Mouse (Mus musculus): Measurements from ENCODE around the gene Mdm2.

Gene Mdm2

DNA sequence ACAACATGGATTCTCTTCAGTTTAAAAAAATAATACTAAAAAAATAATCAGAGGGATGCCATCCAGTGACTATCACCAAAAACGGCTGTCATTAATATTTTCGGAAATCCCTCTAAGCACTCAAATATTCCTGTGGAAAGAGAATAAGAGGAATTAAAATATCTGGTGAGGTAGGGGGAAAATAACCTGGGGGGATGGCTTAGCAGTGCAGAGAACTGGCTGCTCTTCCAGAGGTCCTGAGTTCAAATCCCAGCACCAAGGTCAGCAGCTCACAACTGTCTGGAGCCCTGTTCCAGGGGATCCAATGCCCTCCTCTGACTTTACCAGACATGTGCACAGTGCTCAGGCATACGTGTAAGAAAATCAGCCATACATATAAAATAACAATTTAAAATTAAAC is 44.2 kb downstream of the Mdm2 start:
- peaks cover 8% of the 10 kb centered on the region for H3K36me3 ChIP-seq (ENCODE audit: control insufficient read depth, insufficient read depth, low read length, poor library complexity, severe bottlenecking)
- DNase-seq (ENCODE audit: low read depth, low spot score): no peak

DNA sequence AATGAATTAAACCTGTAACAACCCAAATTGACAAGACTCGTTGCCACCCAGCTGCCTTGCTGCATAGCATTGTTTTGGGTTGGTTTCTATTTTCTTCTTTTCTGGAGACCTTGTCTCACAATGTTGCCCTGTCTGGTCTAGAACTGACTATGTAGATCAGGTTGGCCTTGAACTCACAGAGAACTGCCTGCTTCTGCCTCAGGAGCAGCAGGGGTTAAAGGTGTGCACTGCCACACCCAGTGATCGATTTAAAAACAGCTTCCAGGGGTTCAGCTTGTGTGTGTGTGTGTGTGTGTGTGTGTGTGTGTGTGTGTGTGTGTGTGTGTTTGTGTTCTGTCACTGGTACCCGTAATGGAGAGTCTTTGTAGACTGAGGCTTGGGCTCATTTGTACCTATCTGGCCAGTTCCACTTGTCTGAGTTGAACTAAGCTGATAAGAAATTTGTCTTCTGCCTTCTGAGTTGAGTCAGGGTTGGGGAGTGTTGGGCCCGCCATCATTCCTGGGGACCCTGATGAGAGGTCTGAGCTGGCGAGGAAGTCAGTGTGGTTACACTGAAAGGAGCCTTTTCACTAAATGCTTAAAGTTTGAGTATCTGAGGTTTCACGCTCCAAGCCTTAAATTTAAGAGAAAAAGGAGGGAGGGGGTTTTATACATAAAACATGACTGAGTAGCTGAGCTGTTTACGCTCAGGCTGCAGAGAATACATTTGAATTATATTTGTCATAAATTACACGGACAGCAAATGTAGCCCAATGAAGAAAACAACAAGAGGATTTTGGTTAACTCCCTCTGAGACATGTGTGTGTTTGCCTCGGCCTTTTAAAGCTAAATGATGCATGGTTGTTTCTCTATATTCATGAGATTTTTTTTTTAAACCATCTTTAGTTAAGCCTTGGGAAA is 44.9 kb downstream of the Mdm2 start:
- H3K36me3 ChIP-seq (ENCODE audit: control insufficient read depth, insufficient read depth, low read length, poor library complexity, severe bottlenecking): peaks cover 6% of the 10 kb centered on the region
- no peak for DNase-seq (ENCODE audit: low read depth, low spot score)
- H3K27me3 ChIP-seq (ENCODE audit: control insufficient read depth, insufficient read depth, low read length, poor library complexity, severe bottlenecking): no peaks in the 10 kb centered on the region

More for the DNA sequence above, 44.2 kb downstream of the Mdm2 start:
- no peaks in the 10 kb centered on the region for H3K27me3 ChIP-seq (ENCODE audit: control insufficient read depth, insufficient read depth, low read length, poor library complexity, severe bottlenecking)

DNA sequence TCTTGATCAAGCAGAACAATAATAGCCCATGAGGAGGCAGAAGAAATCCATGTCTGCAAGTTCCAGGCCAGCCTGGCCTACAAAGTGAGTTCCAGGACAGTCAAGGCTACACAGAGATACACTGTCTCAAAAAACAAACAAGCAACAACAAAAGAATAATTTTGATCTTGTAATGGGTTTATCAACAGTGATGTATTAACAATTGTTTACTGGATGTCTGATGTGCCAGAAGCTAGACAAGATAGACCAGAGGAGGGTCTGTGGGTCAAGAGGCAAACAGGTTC is 45.7 kb downstream of the Mdm2 start:
- no peak for DNase-seq (ENCODE audit: low read depth, low spot score)
- Histone ChIP-seq H3K27me3 (ENCODE audit: control insufficient read depth, insufficient read depth, low read length, poor library complexity, severe bottlenecking) (no peaks in the 10 kb centered on the region), H3K36me3 (ENCODE audit: control insufficient read depth, insufficient read depth, low read length, poor library complexity, severe bottlenecking) (peaks cover 6% of the 10 kb centered on the region)

DNA sequence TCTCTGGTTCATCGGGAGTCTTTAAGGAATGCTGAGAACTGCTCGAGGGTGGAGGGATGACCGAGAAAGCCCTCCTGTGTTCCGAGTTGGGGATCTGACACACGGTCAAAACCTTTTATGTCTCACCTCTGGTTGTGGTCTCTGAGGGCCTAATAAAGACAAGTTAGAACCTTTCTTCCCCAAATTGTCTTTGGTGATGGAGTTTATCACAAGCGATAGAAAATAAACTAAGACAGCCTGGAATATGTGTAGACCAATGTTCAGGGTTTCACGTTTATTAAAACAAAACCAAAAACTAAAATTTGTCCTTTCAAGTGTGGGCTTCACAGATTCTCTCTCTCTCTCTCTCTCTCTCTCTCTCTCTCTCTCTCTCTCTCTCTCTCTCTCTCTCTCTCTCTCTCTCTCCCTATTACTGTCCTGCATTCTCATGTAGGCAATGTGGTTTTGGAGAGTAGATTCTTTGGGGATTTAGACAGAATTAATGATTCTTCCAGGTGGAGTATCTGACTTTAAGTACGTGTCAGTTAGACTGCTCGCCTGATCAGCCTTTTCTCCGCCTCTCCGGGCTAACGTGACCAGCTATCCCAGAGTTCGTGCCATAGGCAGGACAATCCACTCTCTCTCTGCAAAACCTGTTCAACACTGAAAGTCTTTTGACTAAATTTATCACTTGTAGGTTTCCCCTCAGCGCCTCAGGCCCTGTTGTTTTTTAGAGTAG is 46.2 kb downstream of the Mdm2 start:
- Histone ChIP-seq H3K27me3 (ENCODE audit: control insufficient read depth, insufficient read depth, low read length, poor library complexity, severe bottlenecking) (no peaks in the 10 kb centered on the region), H3K36me3 (ENCODE audit: control insufficient read depth, insufficient read depth, low read length, poor library complexity, severe bottlenecking) (peaks cover 6% of the 10 kb centered on the region)
- no peak for DNase-seq (ENCODE audit: low read depth, low spot score)

DNA sequence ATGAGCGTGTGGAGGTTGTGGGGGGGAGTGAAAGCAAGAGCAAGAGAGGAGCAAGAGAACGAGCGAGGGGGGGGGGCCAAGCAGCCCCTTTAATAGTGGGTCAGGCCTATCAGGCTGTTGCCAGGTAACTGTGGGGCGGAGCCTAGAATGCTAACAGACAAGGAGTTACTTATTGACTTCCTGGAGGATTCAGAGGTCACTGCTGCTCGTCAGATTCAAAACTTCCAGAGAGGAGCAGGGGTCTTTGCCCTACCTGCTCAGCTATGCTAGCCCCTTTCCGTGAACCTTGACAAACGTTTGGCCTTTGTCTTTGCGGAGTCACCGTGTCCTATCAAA is 46.7 kb downstream of the Mdm2 start:
- peak; percentile 33 for DNase-seq (ENCODE audit: low read depth, low spot score)
- no peaks in the 10 kb centered on the region for H3K27me3 ChIP-seq (ENCODE audit: control insufficient read depth, insufficient read depth, low read length, poor library complexity, severe bottlenecking)
- peaks cover 6% of the 10 kb centered on the region for H3K36me3 ChIP-seq (ENCODE audit: control insufficient read depth, insufficient read depth, low read length, poor library complexity, severe bottlenecking)

DNA sequence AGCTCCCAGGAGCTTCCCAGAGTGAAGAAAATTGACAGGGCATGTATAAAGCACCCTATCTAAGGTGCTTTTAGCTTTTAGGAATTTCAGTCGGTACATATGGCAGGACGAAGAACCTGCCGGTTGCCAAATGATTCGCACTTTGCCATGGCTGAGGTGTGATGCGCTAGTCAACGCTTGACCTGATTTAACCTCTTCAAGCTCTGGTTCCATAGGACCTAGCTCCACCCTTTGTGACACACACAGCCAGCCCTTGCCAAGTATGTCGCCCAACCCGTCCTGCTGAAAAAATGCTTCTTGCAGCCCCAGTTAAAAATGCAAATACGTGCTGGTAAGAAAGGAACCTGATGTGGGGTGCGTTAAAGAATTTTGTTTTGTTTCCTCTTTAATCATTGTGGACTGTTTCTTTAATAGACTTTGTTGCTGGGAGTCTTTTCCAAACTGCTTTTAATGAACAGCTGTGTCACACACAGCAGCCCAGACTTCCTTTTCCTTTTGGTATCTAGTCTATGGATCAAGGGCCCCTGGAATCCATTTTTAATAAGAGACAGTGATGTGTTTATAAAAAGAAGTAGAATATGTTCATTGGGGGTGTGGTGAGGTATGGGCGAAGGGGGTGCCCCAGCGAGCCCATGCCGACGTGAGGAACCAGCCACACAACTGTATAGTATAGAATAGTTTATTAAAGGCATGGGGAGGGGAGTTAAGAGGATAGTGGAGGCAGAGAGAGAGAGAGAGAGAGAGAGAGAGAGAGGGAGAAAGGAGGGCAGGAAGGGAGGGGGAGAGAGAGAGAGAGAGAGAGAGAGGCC is 47.3 kb downstream of the Mdm2 start:
- DNase-seq (ENCODE audit: low read depth, low spot score): peak; percentile 66
- Histone ChIP-seq H3K36me3 (ENCODE audit: control insufficient read depth, insufficient read depth, low read length, poor library complexity, severe bottlenecking) (peaks cover 3% of the 10 kb centered on the region), H3K27me3 (ENCODE audit: control insufficient read depth, insufficient read depth, low read length, poor library complexity, severe bottlenecking) (no peaks in the 10 kb centered on the region)

DNA sequence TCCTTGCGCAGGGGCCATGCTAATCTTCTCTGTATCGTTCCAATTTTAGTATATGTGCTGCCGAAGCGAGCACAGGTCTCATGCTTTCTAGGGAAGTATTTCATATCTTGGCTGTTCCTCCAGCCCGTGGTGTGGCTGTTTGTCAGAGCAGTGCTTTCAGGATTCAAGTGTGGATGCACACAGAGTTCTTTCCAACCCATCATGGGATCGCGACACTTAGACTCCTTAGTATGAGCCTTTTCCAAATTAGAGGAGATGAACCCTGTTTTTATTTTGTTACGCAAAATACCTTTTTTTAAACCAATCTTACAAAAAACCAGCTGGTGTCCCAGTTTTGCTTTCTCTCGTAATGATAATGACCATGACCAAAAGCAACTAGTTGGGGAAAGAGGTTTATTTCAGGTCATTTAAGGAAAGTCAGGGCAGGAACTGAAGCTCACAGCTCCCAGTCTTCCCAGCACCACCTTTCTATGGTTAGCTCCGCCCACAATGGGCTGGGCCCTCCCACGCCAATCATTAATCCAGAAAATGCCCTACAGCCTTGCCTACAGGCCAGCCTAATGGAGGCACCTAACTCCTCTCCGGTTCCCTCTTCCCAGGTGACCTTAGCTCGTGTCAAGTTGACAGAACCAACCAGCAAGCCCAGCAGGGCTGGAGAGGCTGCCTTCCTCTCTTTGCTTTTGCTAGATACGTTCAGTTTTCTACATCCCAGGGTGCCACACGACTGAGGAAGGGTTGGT is 48.1 kb downstream of the Mdm2 start:
- DNase-seq (ENCODE audit: low read depth, low spot score): no peak
- Histone ChIP-seq H3K27me3 (ENCODE audit: control insufficient read depth, insufficient read depth, low read length, poor library complexity, severe bottlenecking) (no peaks in the 10 kb centered on the region), H3K36me3 (ENCODE audit: control insufficient read depth, insufficient read depth, low read length, poor library complexity, severe bottlenecking) (peaks cover 2% of the 10 kb centered on the region)

DNA sequence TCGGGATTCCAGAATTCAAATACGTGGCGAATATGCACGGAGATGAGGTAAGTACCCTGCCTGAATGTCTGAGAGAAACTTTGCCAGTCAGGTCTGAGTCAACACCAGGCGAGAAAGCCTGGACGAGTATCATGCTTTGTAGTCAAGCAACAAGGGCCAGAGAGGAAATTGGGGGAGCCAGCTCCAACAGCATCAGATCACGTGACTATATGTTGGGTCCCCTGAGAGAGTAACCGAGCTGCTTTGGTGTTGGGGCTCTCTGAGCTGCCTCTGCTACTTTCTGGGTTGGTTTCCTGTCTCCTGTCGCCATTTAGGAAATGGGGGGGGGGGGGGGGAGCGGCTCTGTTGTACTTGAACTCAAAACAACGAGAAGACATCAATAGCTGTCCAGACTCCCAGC is 50.7 kb downstream of the Mdm2 start:
- no peaks in the 10 kb centered on the region for H3K27me3 ChIP-seq (ENCODE audit: control insufficient read depth, insufficient read depth, low read length, poor library complexity, severe bottlenecking)
- peak; percentile 86 for DNase-seq (ENCODE audit: low read depth, low spot score)
- no peaks in the 10 kb centered on the region; the same call in 1 of the 2 replicates for H3K36me3 ChIP-seq (ENCODE audit: control insufficient read depth, insufficient read depth, low read length, poor library complexity, severe bottlenecking)

DNA sequence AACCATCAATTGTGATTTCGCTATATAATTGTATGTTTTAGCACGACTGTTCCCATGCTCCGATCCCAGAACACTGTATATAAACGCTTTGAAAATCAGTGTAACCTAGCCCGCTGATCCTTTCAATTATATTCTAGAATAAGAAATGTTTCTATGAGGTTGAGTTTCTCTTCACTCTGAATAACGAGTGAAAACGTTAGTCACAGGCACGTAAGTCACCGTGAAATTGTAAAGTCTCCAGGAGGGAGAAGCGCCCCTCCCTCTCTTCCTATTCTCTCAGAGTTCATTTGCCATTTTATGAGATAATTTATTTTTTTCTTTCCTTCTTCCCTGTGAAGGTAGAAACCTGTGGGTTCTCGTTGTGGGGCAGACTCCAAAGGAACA is 51.1 kb downstream of the Mdm2 start:
- no peaks in the 10 kb centered on the region; the same call in 1 of the 2 replicates for H3K36me3 ChIP-seq (ENCODE audit: control insufficient read depth, insufficient read depth, low read length, poor library complexity, severe bottlenecking)

DNA sequence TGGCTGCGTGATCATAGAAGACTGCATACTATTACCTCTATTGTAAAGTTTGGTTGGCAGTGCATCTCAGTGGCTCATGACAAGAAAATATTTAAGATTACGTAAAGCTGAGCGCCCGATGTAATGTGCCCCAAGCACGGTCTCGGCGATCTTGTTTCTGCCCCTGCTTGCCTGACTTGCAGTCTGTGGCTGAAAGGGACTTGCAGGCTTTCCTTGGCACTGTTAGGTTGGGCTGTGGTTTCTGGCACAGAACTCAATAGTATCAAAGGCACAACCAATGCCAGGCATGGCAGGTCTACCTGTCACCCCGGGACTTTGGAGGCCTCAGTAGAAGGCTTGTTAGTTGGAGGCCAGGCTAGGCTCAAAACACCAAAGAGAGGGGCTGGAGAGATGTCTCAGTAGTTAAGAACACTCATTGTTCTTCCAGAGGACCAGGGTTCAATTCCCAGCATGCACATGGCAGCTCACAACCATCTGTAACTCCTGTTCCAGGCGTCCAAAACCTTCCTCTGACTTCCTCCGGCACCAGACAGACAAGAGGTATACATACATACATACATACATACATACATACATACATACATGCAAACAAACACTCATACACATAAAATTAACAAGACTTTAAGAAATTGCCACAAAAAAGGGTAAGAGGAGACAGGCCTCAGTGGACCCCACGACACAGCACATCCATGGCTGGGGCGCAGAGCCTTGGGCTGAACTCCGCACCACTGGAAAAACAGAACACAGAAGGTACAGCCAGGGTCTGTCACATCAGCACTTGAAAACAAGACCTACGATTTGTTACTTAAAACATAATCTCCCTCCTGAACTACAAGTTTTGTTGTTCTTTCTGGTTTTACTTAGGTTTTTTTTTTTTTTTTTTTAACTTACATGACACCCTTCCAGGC is 51.8 kb downstream of the Mdm2 start:
- no peak for DNase-seq (ENCODE audit: low read depth, low spot score)
- no peaks in the 10 kb centered on the region for H3K27me3 ChIP-seq (ENCODE audit: control insufficient read depth, insufficient read depth, low read length, poor library complexity, severe bottlenecking)
- no peaks in the 10 kb centered on the region; the same call in 1 of the 2 replicates for H3K36me3 ChIP-seq (ENCODE audit: control insufficient read depth, insufficient read depth, low read length, poor library complexity, severe bottlenecking)

More for the DNA sequence above, 51.1 kb downstream of the Mdm2 start:
- H3K27me3 ChIP-seq (ENCODE audit: control insufficient read depth, insufficient read depth, low read length, poor library complexity, severe bottlenecking): no peaks in the 10 kb centered on the region
- no peak for DNase-seq (ENCODE audit: low read depth, low spot score)

DNA sequence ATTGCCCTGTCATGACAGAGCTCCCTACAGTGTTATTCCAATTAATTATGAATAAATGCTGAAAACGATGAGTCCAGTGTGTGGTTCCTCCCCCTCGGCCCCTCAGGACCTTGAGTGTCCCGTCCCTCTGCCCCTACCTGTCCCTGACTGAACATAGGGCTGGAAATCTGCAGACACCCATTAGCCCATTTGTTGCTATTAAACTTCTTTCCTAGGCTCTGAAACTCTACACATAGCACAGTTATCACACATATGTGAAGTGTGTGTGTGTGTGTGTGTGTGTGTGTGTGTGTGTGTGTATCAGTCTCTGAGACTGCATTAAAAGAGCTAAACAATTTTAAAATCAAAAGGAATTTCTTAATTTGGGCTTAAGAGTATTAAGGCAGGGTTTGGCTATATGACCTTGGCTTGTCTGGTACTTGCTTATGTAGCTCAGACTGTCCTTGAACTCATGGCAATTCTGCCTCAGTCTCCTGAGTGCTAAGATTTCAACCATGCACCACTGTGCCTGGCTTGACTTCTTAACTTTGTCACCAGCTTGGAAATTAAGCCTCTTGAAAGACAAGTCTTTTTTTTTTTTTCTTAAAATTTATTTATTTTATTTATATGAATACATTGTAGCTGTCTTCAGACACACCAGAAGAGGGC is 52.8 kb downstream of the Mdm2 start:
- DNase-seq (ENCODE audit: low read depth, low spot score): no peak
- H3K36me3 ChIP-seq (ENCODE audit: control insufficient read depth, insufficient read depth, low read length, poor library complexity, severe bottlenecking): no peaks in the 10 kb centered on the region; the same call in 1 of the 2 replicates
- H3K27me3 ChIP-seq (ENCODE audit: control insufficient read depth, insufficient read depth, low read length, poor library complexity, severe bottlenecking): no peaks in the 10 kb centered on the region

DNA sequence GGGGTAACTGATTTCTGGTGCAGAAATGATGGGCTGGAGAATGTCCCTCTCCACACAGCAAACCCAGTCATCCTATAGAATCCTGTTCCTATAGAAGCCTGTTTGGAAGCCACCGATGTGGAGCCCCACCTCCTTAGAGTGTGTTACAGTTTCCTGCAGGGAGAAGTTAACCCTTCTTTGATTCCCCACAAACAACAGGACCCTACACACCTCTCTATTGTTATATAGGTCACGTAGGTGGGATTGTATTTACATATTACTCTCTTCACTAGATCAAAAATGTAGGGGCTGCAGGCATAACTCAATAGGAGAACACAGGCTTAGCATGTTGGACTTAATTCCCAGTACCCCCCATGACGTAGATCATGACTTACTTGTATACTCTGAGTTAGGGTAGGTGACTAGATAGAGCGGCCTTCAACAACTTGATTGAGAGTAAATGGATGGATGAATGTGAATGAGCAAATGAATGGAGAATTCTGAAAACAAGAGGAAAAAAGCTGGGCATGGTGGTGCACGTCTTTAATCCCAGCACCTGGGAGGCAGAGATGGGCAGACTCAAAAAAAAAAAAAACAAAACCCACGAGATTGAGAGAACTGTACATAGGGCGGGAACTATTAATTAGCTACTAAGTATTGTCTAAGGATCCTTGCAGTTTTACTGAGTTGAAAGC is 53.4 kb downstream of the Mdm2 start:
- no peak for DNase-seq (ENCODE audit: low read depth, low spot score)
- Histone ChIP-seq H3K27me3 (ENCODE audit: control insufficient read depth, insufficient read depth, low read length, poor library complexity, severe bottlenecking) (no peaks in the 10 kb centered on the region), H3K36me3 (ENCODE audit: control insufficient read depth, insufficient read depth, low read length, poor library complexity, severe bottlenecking) (no peaks in the 10 kb centered on the region)

DNA sequence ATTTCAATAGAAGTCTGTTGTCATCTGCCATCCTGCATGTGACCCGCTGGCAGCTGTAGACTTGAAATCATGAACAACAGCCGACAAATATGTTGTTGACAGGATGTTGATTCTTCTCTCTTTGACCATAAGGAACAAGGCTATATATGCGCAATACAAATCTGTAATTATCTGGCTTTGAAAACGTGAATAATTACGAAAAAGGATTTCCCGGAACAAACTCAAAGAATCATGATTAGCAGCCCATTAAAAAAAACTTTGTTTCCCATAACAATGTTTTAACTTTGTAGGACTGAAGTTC is 53.9 kb downstream of the Mdm2 start:
- Histone ChIP-seq H3K36me3 (ENCODE audit: control insufficient read depth, insufficient read depth, low read length, poor library complexity, severe bottlenecking) (no peaks in the 10 kb centered on the region), H3K27me3 (ENCODE audit: control insufficient read depth, insufficient read depth, low read length, poor library complexity, severe bottlenecking) (no peaks in the 10 kb centered on the region)
- no peak for DNase-seq (ENCODE audit: low read depth, low spot score)
